Mouse (Mus musculus): ENCODE results near the gene Nucb1.

GRCm38 (mm10) chr7:45558907-45559306 is 48.7 kb upstream of the Nucb1 start:
- TF ChIP-seq CTCF (IDR thresholded peaks at IDR 0.05; ENCODE audit: borderline replicate concordance, insufficient read depth, low read length) (no peak), POLR2A (IDR thresholded peaks at IDR 0.05; ENCODE audit: low read depth, low read length) (no peak)
